Mouse (Mus musculus) CD4-positive helper T cell, adult 2 months (primary cell): Measurements from ENCODE around the gene Mcf2l.

ENCODE experiments used
- DNase-seq: peaks from one replicate; pipeline ENCODE4 v3.0.0-alpha.2; 2012; ENCODE audit warnings: low read depth, missing footprints, low spot score

Mcf2l gene

GRCm38 (mm10) chr8:12912011-12912410, 38.4 kb downstream of the Mcf2l start:
- DNase-seq: no peak

- no peak for DNase-seq
These were observed 41.8 kb downstream of the Mcf2l start for GRCm38 (mm10) chr8:12915187-12916006.

- DNase-seq: no peak
These were observed 42.7 kb downstream of the Mcf2l start for GRCm38 (mm10) chr8:12916156-12916900.

GRCm38 (mm10) chr8:12917029-12917428, 43.4 kb downstream of the Mcf2l start:
- DNase-seq: no peak

- no peak for DNase-seq
These were observed 44.2 kb downstream of the Mcf2l start for GRCm38 (mm10) chr8:12917831-12918230.

GRCm38 (mm10) chr8:12920599-12920998, 47.0 kb downstream of the Mcf2l start:
- DNase-seq: no peak

- no peak for DNase-seq
These were observed 51.4 kb downstream of the Mcf2l start for GRCm38 (mm10) chr8:12925051-12925450.

- DNase-seq: no peak
These were observed 52.4 kb downstream of the Mcf2l start for GRCm38 (mm10) chr8:12925941-12926381.

GRCm38 (mm10) chr8:12927204-12927983, 53.8 kb downstream of the Mcf2l start:
- no peak for DNase-seq

GRCm38 (mm10) chr8:12928033-12928432, 54.4 kb downstream of the Mcf2l start:
- no peak for DNase-seq

- DNase-seq: no peak
These were observed 55.3 kb downstream of the Mcf2l start for GRCm38 (mm10) chr8:12928931-12929330.

GRCm38 (mm10) chr8:12930290-12930689, 56.7 kb downstream of the Mcf2l start:
- DNase-seq: no peak

- DNase-seq: no peak
These were observed 57.8 kb downstream of the Mcf2l start for GRCm38 (mm10) chr8:12931426-12931825.

GRCm38 (mm10) chr8:12932520-12932919, 58.9 kb downstream of the Mcf2l start:
- DNase-seq: no peak

- no peak for DNase-seq
These were observed 60.2 kb downstream of the Mcf2l start for GRCm38 (mm10) chr8:12933765-12934164.

- no peak for DNase-seq
These were observed 60.9 kb downstream of the Mcf2l start for GRCm38 (mm10) chr8:12934453-12935043.

- no peak for DNase-seq
These were observed 66.9 kb downstream of the Mcf2l start for GRCm38 (mm10) chr8:12940549-12940948.

GRCm38 (mm10) chr8:12941161-12941926, 67.7 kb downstream of the Mcf2l start:
- DNase-seq: no peak

- DNase-seq: no peak
These were observed 74.3 kb downstream of the Mcf2l start for GRCm38 (mm10) chr8:12947604-12948573.

GRCm38 (mm10) chr8:12948574-12948961, 75.0 kb downstream of the Mcf2l start:
- no peak for DNase-seq
